Mouse (Mus musculus): ENCODE measurements around the gene AC131692.1. TPM values are rescaled to one million over a fixed set of nuclear protein-coding genes. Genes with fewer than 3 reads are reported as not detected.

The AC131692.1 gene
- polyA plus RNA-seq, 1 experiment, result not detected

DNA sequence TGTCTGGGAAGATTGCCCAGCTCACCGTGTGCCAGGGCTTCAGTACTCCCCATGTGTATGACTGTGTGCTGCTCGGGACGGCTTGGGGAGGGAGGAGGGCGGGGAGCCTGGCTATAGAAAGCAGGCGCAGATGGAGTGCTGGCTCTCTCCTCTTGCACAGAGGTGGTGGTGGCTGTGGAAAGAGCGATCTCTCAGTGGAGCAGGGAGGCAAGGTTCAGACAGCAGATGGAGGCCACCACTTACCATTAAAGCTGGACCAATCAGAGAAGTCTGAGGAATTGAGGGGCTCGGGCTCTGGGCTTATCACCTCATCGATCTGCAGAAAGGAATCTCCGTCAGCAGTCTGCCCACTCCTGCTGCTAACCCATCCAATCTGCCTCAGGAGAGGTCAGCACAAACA lies 12.1 kb upstream of the AC131692.1 start, which contains the start of gene Gm28374:
Gene Gm28374 (minus strand): TSS at position 101 of the 400 bp plus-strand sequence.
- Histone ChIP-seq H3K27ac (ENCODE audit: insufficient read depth, low read depth, low read length) (no peak within 1 kb of the TSS), H3K4me3 (ENCODE audit: low read depth, low read length) (no peak within 1 kb of the TSS), H3K4me1 (ENCODE audit: control insufficient read depth, insufficient read depth, insufficient read length, low read length) (peaks cover 3% of the 10 kb centered on the region), H3K36me3 (ENCODE audit: control insufficient read depth, insufficient read depth, low read length) (peaks cover 26% of the 10 kb centered on the region), H3K27me3 (ENCODE audit: control insufficient read depth, insufficient read depth, low read length) (no peaks in the 10 kb centered on the region)
- TF ChIP-seq POLR2A (IDR thresholded peaks at IDR 0.05; ENCODE audit: low read depth, low read length), result no peak
- no peak for TF ChIP-seq CTCF (IDR thresholded peaks at IDR 0.05; ENCODE audit: extremely low read depth, insufficient read length, insufficient replicate concordance, low read depth, low read length)
- 88% methylated on average over 9 of the region's 9 CpGs for WGBS

- WGBS, result under 1% methylated on average over 58 of the region's 58 CpGs
Measured at GRCm38 (mm10) chr19:6084478-6085248, 9.6 kb upstream of the AC131692.1 start, which contains the start of the genes Zfpl1 and Cdca5. Zfpl1 (minus strand) TSS chr19:6084956. Cdca5 (plus strand) TSS chr19:6084983.

GRCm38 (mm10) chr19:6085417-6085879 lies 8.8 kb upstream of the AC131692.1 start:
- Histone ChIP-seq H3K36me3 (ENCODE audit: control insufficient read depth, insufficient read depth, low read length) (peaks cover 22% of the 10 kb centered on the region), H3K4me3 (ENCODE audit: low read depth, low read length) (peak overlapping the region; percentile 74), H3K27ac (ENCODE audit: insufficient read depth, low read depth, low read length) (0 out of 2 replicates have a peak overlapping the region, but pooled peaks have one; percentile 9), H3K4me1 (ENCODE audit: control insufficient read depth, insufficient read depth, insufficient read length, low read length) (peaks cover 8% of the 10 kb centered on the region), H3K27me3 (ENCODE audit: control insufficient read depth, insufficient read depth, low read length) (no peaks in the 10 kb centered on the region)
- TF ChIP-seq POLR2A (IDR thresholded peaks at IDR 0.05; ENCODE audit: low read depth, low read length) (0 out of 2 replicates have a peak, but pooled peaks have one; percentile 3), CTCF (IDR thresholded peaks at IDR 0.05; ENCODE audit: extremely low read depth, insufficient read length, insufficient replicate concordance, low read depth, low read length) (no peak)
- under 1% methylated on average over 17 of the region's 17 CpGs for WGBS

More at GRCm38 (mm10) chr19:6084478-6085248, 9.6 kb upstream of the AC131692.1 start, which contains the start of the genes Zfpl1 and Cdca5:
- Histone ChIP-seq H3K27me3 (ENCODE audit: control insufficient read depth, insufficient read depth, low read length) (no peaks in the 10 kb centered on the region), H3K4me3 (ENCODE audit: low read depth, low read length) (peak within 1 kb of the TSS; percentile 74), H3K27ac (ENCODE audit: insufficient read depth, low read depth, low read length) (0 out of 2 replicates have a peak within 1 kb of the TSS, but pooled peaks have one; percentile 9), H3K36me3 (ENCODE audit: control insufficient read depth, insufficient read depth, low read length) (peaks cover 27% of the 10 kb centered on the region), H3K4me1 (ENCODE audit: control insufficient read depth, insufficient read depth, insufficient read length, low read length) (peaks cover 8% of the 10 kb centered on the region)
- peak; percentile 51; the same call in 1 of the 2 replicates for TF ChIP-seq POLR2A (IDR thresholded peaks at IDR 0.05; ENCODE audit: low read depth, low read length)
- TF ChIP-seq CTCF (IDR thresholded peaks at IDR 0.05; ENCODE audit: extremely low read depth, insufficient read length, insufficient replicate concordance, low read depth, low read length), result no peak

DNA sequence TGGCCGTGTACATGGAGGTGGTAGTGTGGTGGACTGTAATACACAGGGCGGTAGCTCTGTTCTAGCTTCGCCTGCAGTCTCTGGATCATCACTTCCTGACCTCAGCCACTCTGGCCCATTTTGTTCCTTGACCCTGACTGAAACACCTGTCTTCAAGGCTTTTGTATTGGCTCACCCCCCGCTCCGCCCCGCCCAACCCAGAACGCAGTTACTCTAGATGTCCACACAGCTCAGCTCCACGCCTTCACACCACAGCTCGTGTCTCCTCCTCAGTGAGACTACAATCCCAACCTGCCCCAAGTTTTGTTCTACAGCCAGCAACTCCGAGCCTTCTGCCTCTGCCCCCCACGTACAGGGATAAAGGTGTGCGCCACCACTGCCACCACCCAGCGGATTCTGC lies 5.4 kb upstream of the AC131692.1 start:
- Histone ChIP-seq H3K4me3 (ENCODE audit: low read depth, low read length) (no peak overlapping the region), H3K4me1 (ENCODE audit: control insufficient read depth, insufficient read depth, insufficient read length, low read length) (peaks cover 6% of the 10 kb centered on the region), H3K36me3 (ENCODE audit: control insufficient read depth, insufficient read depth, low read length) (peaks cover 1% of the 10 kb centered on the region; the same call in 1 of the 2 replicates), H3K27ac (ENCODE audit: insufficient read depth, low read depth, low read length) (no peak overlapping the region), H3K27me3 (ENCODE audit: control insufficient read depth, insufficient read depth, low read length) (no peaks in the 10 kb centered on the region)
- 75% methylated on average over 13 of the region's 13 CpGs for WGBS
- TF ChIP-seq POLR2A (IDR thresholded peaks at IDR 0.05; ENCODE audit: low read depth, low read length) (no peak), CTCF (IDR thresholded peaks at IDR 0.05; ENCODE audit: extremely low read depth, insufficient read length, insufficient replicate concordance, low read depth, low read length) (no peak)

DNA sequence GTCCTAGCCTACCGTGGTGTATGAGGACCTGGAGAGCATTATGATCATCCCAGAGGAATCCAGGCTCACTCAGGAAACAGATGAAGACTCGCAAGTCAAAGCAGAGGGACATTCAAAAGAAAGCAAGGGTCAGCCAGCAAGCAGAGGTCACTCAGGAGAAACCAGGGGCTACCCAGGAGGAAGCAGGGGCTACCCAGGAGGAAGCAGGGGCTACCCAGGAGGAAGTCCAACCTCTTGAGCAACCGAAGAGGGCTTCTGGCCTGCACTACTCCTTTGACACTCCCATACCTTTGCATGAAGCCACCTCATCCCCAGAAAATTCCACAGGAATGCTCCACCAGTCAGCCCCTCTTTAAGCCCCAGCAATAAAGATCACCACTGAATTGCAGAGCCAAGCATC lies 3.6 kb downstream of the AC131692.1 start:
- TF ChIP-seq CTCF (IDR thresholded peaks at IDR 0.05; ENCODE audit: extremely low read depth, insufficient read length, insufficient replicate concordance, low read depth, low read length) (no peak), POLR2A (IDR thresholded peaks at IDR 0.05; ENCODE audit: low read depth, low read length) (no peak)
- 83% methylated on average over 3 of the region's 3 CpGs for WGBS
- H3K4me3 ChIP-seq (ENCODE audit: low read depth, low read length), result no peak overlapping the region

DNA sequence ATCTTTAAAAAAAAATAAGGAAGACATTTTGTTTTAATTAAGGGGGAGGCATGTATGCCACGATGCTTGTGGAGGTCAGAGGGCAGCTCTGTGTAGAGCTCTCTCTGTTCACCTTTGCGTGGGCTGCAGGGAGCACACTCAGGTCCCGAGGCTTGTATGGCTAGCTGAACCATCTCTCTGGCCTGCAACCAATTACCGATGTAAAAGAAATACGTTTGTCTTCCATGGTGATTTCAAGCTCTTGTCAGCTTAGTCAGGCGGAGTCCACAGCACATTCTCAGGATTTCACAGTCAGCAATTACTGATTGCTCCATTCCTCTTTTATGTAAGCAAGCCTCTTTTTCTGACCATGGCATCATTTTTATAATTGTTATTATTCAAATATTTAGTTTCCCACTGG lies 7.0 kb downstream of the AC131692.1 start:
- 83% methylated on average over 6 of the region's 6 CpGs for WGBS
- Histone ChIP-seq H3K27ac (ENCODE audit: insufficient read depth, low read depth, low read length) (no peak overlapping the region), H3K27me3 (ENCODE audit: control insufficient read depth, insufficient read depth, low read length) (no peaks in the 10 kb centered on the region), H3K36me3 (ENCODE audit: control insufficient read depth, insufficient read depth, low read length) (no peaks in the 10 kb centered on the region), H3K4me3 (ENCODE audit: low read depth, low read length) (no peak overlapping the region), H3K4me1 (ENCODE audit: control insufficient read depth, insufficient read depth, insufficient read length, low read length) (peaks cover 19% of the 10 kb centered on the region)
- TF ChIP-seq CTCF (IDR thresholded peaks at IDR 0.05; ENCODE audit: extremely low read depth, insufficient read length, insufficient replicate concordance, low read depth, low read length) (no peak), POLR2A (IDR thresholded peaks at IDR 0.05; ENCODE audit: low read depth, low read length) (no peak)

More for the DNA sequence above, 3.6 kb downstream of the AC131692.1 start:
- no peaks in the 10 kb centered on the region for H3K36me3 ChIP-seq (ENCODE audit: control insufficient read depth, insufficient read depth, low read length)
- H3K4me1 ChIP-seq (ENCODE audit: control insufficient read depth, insufficient read depth, insufficient read length, low read length), result peaks cover 8% of the 10 kb centered on the region
- no peak overlapping the region for H3K27ac ChIP-seq (ENCODE audit: insufficient read depth, low read depth, low read length)
- no peaks in the 10 kb centered on the region for H3K27me3 ChIP-seq (ENCODE audit: control insufficient read depth, insufficient read depth, low read length)
